Mouse (Mus musculus): ENCODE results near the gene Tmem178b.

DNA sequence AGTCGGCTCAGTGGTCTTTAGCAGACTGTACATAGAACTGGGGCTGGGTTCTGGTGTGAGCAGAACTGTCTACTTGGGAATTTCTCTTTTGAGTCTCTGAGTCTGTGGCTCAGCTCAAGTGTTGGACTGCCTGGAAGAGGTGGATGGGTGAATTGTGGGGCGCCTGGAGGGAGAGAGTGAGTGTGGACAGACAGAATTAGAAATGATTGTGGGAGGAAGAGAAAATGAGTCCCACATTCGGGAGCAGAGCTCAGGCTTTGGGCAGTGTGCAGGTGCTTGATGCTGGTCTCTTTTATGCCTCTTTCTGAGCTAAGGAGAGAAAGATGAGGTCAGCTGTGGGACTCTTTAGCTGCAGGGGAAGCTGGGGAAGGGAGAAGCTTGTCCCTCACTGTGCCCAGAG lies 334.9 kb downstream of the Tmem178b start:
- TF ChIP-seq POLR2A (IDR thresholded peaks at IDR 0.05; ENCODE audit: insufficient read depth, low read depth, low read length) = no peak
- TF ChIP-seq CTCF (IDR thresholded peaks at IDR 0.05) = no peak
- TF ChIP-seq EP300 (IDR thresholded peaks at IDR 0.05; ENCODE audit: insufficient read depth, low read depth, low read length) = no peak

All from heart, adult 2 months (tissue).